35 mouse cellular contexts compared by ENCODE assay signal in genomic region chr4:108436225-108436624, GRCm38 (mm10). TPM values are rescaled to one million over a fixed set of nuclear protein-coding genes. Genes with fewer than 3 reads are reported as not detected.
DNase-seq lines count a peak whose midpoint lies in the region; ATAC-seq and TF ChIP-seq lines count a peak whose summit lies in the region.
"Had no signal": no experiment of that assay in that cellular context is flagged by ENCODE, and none has a peak within 500 bp of the region (broad histone marks: within the 10 kb centered on the region; RNA-seq: fewer than 3 reads in every experiment).

No protein-coding gene starts in this region.

- WGBS in liver, embryonic 15.5 days (ENCODE audit: insufficient replicate concordance) = 70% methylated on average over 1 of the region's 1 CpGs
- WGBS in liver, embryonic 12.5 days (ENCODE audit: insufficient replicate concordance) = 83% methylated on average over 1 of the region's 1 CpGs
- 61% methylated on average over 1 of the region's 1 CpGs for WGBS in stomach, embryonic 14.5 days
- WGBS in stomach, postnatal 0 days = 83% methylated on average over 1 of the region's 1 CpGs
- 53% methylated on average over 1 of the region's 1 CpGs for WGBS in liver, embryonic 16.5 days (ENCODE audit: insufficient replicate concordance)

- TF ChIP-seq EP300 in stomach, postnatal 0 days (optimal IDR thresholded peaks at IDR 0.05) = no peak

- H3K9ac ChIP-seq in liver, embryonic 15.5 days = no peak overlapping the region
- no peak overlapping the region for H3K9ac ChIP-seq in liver, embryonic 12.5 days
- no peak overlapping the region for H3K9ac ChIP-seq in stomach, embryonic 14.5 days (replicated peaks; ENCODE audit: low read depth, low read length)
- no peak overlapping the region for H3K9ac ChIP-seq in stomach, postnatal 0 days (ENCODE audit: low read length)
- no peak overlapping the region for H3K9ac ChIP-seq in liver, embryonic 16.5 days (ENCODE audit: low read depth, low read length)
- H3K9ac ChIP-seq: heart, embryonic 15.5 days; hindbrain, embryonic 12.5 days; intestine, embryonic 15.5 days; neural tube, embryonic 12.5 days had no signal

- no peak overlapping the region; the same call in 1 of the 2 replicates for H3K27ac ChIP-seq in liver, embryonic 15.5 days (replicated peaks)
- no peak overlapping the region for H3K27ac ChIP-seq in liver, embryonic 12.5 days
- H3K27ac ChIP-seq in stomach, embryonic 14.5 days (ENCODE audit: low read length) = no peak overlapping the region
- no peak overlapping the region for H3K27ac ChIP-seq in stomach, postnatal 0 days (replicated peaks)
- H3K27ac ChIP-seq in liver, embryonic 16.5 days (ENCODE audit: low read length) = peak overlapping the region; percentile 56
- H3K27ac ChIP-seq: gastrocnemius, adult 2 months; heart, embryonic 15.5 days; hindbrain, embryonic 12.5 days; hindbrain, postnatal 0 days; intestine, embryonic 15.5 days; layer of hippocampus, adult 2 months; midbrain, embryonic 10.5 days; neural tube, embryonic 12.5 days had no signal

- no peak for DNase-seq in stomach, postnatal 0 days (ENCODE audit: low spot score)
- DNase-seq in layer of hippocampus, adult 9-10 months (ENCODE audit: low spot score) = no peak
- no peak for DNase-seq in layer of hippocampus, postnatal 14 days (ENCODE audit: low spot score in 2 of 2)
- DNase-seq: adrenal gland, postnatal 25 days; B cell, adult 2 months; cerebellum, adult 11-12 months; cerebellum, postnatal 10 days; gastrocnemius, adult 2 months; gastrocnemius, postnatal 36 days; heart, postnatal 36 days; kidney, adult 2 months; kidney, postnatal 36 days; layer of hippocampus, postnatal 36 days; lung, postnatal 14 days; thymus, adult 18-20 months; thymus, postnatal 25 days had no signal

- H3K4me3 ChIP-seq in liver, embryonic 15.5 days (replicated peaks) = no peak overlapping the region
- no peak overlapping the region for H3K4me3 ChIP-seq in liver, embryonic 12.5 days
- no peak overlapping the region for H3K4me3 ChIP-seq in stomach, embryonic 14.5 days (ENCODE audit: low read depth, low read length)
- no peak overlapping the region for H3K4me3 ChIP-seq in stomach, postnatal 0 days (ENCODE audit: low read depth, low read length)
- no peak overlapping the region for H3K4me3 ChIP-seq in liver, embryonic 16.5 days (ENCODE audit: low read depth, low read length)
- H3K4me3 ChIP-seq: erythroblast, embryonic 14.5 days; gastrocnemius, adult 2 months; heart, embryonic 15.5 days; hindbrain, embryonic 12.5 days; intestine, embryonic 15.5 days; layer of hippocampus, adult 2 months; midbrain, embryonic 10.5 days; myocyte; neural tube, embryonic 12.5 days had no signal

- H3K9me3 ChIP-seq in liver, embryonic 15.5 days (replicated peaks) = no peaks in the 10 kb centered on the region
- no peaks in the 10 kb centered on the region for H3K9me3 ChIP-seq in liver, embryonic 12.5 days (replicated peaks)
- no peaks in the 10 kb centered on the region for H3K9me3 ChIP-seq in stomach, embryonic 14.5 days (ENCODE audit: control insufficient read depth, low read depth, low read length)
- H3K9me3 ChIP-seq in stomach, postnatal 0 days (ENCODE audit: control insufficient read depth, low read length) = no peaks in the 10 kb centered on the region
- no peaks in the 10 kb centered on the region for H3K9me3 ChIP-seq in liver, embryonic 16.5 days (replicated peaks; ENCODE audit: control insufficient read depth, low read length)
- H3K9me3 ChIP-seq: heart, embryonic 15.5 days; hindbrain, embryonic 12.5 days; intestine, embryonic 15.5 days; midbrain, embryonic 10.5 days; neural tube, embryonic 12.5 days had no signal

- 0 out of 2 replicates have a peak, but pooled peaks cover 13% of the 10 kb centered on the region for H3K4me1 ChIP-seq in liver, embryonic 15.5 days (replicated peaks)
- H3K4me1 ChIP-seq in liver, embryonic 12.5 days = 0 out of 2 replicates have a peak, but pooled peaks cover 12% of the 10 kb centered on the region
- peaks cover 21% of the 10 kb centered on the region; the same call in 1 of the 2 replicates for H3K4me1 ChIP-seq in stomach, embryonic 14.5 days (ENCODE audit: control insufficient read depth, insufficient read depth, low read length)
- no peaks in the 10 kb centered on the region for H3K4me1 ChIP-seq in stomach, postnatal 0 days (replicated peaks; ENCODE audit: control insufficient read depth, insufficient read depth)
- H3K4me1 ChIP-seq in liver, embryonic 16.5 days (ENCODE audit: control insufficient read depth, low read depth, low read length) = no peaks in the 10 kb centered on the region; the same call in 1 of the 2 replicates

- peaks cover 17% of the 10 kb centered on the region; the same call in 1 of the 2 replicates for H3K27me3 ChIP-seq in liver, embryonic 15.5 days
- peaks cover 16% of the 10 kb centered on the region for H3K27me3 ChIP-seq in liver, embryonic 12.5 days (replicated peaks)
- no peaks in the 10 kb centered on the region for H3K27me3 ChIP-seq in stomach, embryonic 14.5 days (ENCODE audit: control insufficient read depth, insufficient read depth, low read length)
- no peaks in the 10 kb centered on the region for H3K27me3 ChIP-seq in stomach, postnatal 0 days (ENCODE audit: control insufficient read depth, insufficient read depth, low read length)
- peaks cover 7% of the 10 kb centered on the region for H3K27me3 ChIP-seq in liver, embryonic 16.5 days (ENCODE audit: control insufficient read depth, insufficient read depth, low read depth, low read length)
- H3K27me3 ChIP-seq: heart, embryonic 15.5 days; hindbrain, embryonic 12.5 days; intestine, embryonic 15.5 days; neural tube, embryonic 12.5 days had no signal

- H3K4me2 ChIP-seq in liver, embryonic 15.5 days = 0 out of 2 replicates have a peak overlapping the region, but pooled peaks have one; percentile 5
- no peak overlapping the region for H3K4me2 ChIP-seq in liver, embryonic 12.5 days
- no peak overlapping the region for H3K4me2 ChIP-seq in stomach, embryonic 14.5 days (replicated peaks; ENCODE audit: low read depth, low read length)
- H3K4me2 ChIP-seq in stomach, postnatal 0 days (replicated peaks; ENCODE audit: low read depth) = no peak overlapping the region
- H3K4me2 ChIP-seq in liver, embryonic 16.5 days (ENCODE audit: low read depth, low read length) = no peak overlapping the region
- H3K4me2 ChIP-seq: heart, embryonic 15.5 days; hindbrain, embryonic 12.5 days; intestine, embryonic 15.5 days; neural tube, embryonic 12.5 days had no signal

- no peak for TF ChIP-seq CTCF in stomach, postnatal 0 days (IDR thresholded peaks at IDR 0.05; ENCODE audit: low read depth)

- H3K36me3 ChIP-seq in liver, embryonic 15.5 days (replicated peaks) = no peaks in the 10 kb centered on the region
- no peaks in the 10 kb centered on the region for H3K36me3 ChIP-seq in liver, embryonic 12.5 days
- no peaks in the 10 kb centered on the region for H3K36me3 ChIP-seq in stomach, embryonic 14.5 days (ENCODE audit: control insufficient read depth, insufficient read depth, low read length)
- no peaks in the 10 kb centered on the region for H3K36me3 ChIP-seq in stomach, postnatal 0 days (ENCODE audit: control insufficient read depth, insufficient read depth, low read length)
- H3K36me3 ChIP-seq in liver, embryonic 16.5 days (ENCODE audit: control insufficient read depth, insufficient read depth) = no peaks in the 10 kb centered on the region
- H3K36me3 ChIP-seq: heart, embryonic 15.5 days; hindbrain, embryonic 12.5 days; intestine, embryonic 15.5 days; midbrain, embryonic 10.5 days; neural tube, embryonic 12.5 days had no signal

- ATAC-seq in liver, embryonic 15.5 days (ENCODE audit: insufficient read depth) = peak; percentile 41; the same call in 1 of the 2 replicates
- ATAC-seq in liver, embryonic 12.5 days = no peak
- 0 out of 2 replicates have a peak, but pooled peaks have one; percentile 34 for ATAC-seq in stomach, embryonic 14.5 days (ENCODE audit: insufficient number of reproducible peaks, insufficient read depth, low FRiP score, low read depth)
- ATAC-seq in stomach, postnatal 0 days (ENCODE audit: low FRiP score, low TSS enrichment) = no peak
- peak; percentile 65 for ATAC-seq in liver, embryonic 16.5 days (ENCODE audit: low read depth)
- ATAC-seq: forebrain, embryonic 16.5 days; hindbrain, postnatal 0 days; intestine, embryonic 15.5 days; midbrain, embryonic 16.5 days had no signal

RNA-seq across cellular contexts. Expression of gene Tut4, which starts 23.0 kb away (rescaled TPM):
- polyA plus RNA-seq in liver, embryonic 15.5 days (2015; fragmentation: Nextera tagmentation; extraction: Ambion mirVana) = 16.4 and 17.6 TPM in 2 replicates
- polyA plus RNA-seq in liver, embryonic 12.5 days (2016; fragmentation: Nextera tagmentation; extraction: Ambion mirVana) = 25.2 and 29.0 TPM in 2 replicates
- 84.6 and 94.5 TPM in 2 replicates for polyA plus RNA-seq in stomach, embryonic 14.5 days (2014; fragmentation: Nextera tagmentation; extraction: Ambion mirVana)
- 29.4 and 33.8 TPM in 2 replicates for polyA plus RNA-seq in stomach, postnatal 0 days (2015; fragmentation: Nextera tagmentation; extraction: Ambion mirVana)
- polyA plus RNA-seq in liver, embryonic 16.5 days (2015; fragmentation: Nextera tagmentation; extraction: Ambion mirVana) = 17.1 and 17.9 TPM in 2 replicates
- 10 to 100 TPM; 40.3 to 41.3 TPM for total RNA-seq in layer of hippocampus, postnatal 14 days (2021)

RNA-seq across cellular contexts. Expression of gene Gpx7, which starts 29.5 kb away (rescaled TPM):
- polyA plus RNA-seq in liver, embryonic 15.5 days (2015; fragmentation: Nextera tagmentation; extraction: Ambion mirVana) = 9.7 and 10.1 TPM in 2 replicates
- polyA plus RNA-seq in liver, embryonic 12.5 days (2016; fragmentation: Nextera tagmentation; extraction: Ambion mirVana) = 12.3 and 13.6 TPM in 2 replicates
- 65.4 and 65.8 TPM in 2 replicates for polyA plus RNA-seq in stomach, embryonic 14.5 days (2014; fragmentation: Nextera tagmentation; extraction: Ambion mirVana)
- 34.5 and 35.5 TPM in 2 replicates for polyA plus RNA-seq in stomach, postnatal 0 days (2015; fragmentation: Nextera tagmentation; extraction: Ambion mirVana)
- polyA plus RNA-seq in liver, embryonic 16.5 days (2015; fragmentation: Nextera tagmentation; extraction: Ambion mirVana) = 9.5 and 10.4 TPM in 2 replicates
- total RNA-seq in layer of hippocampus, postnatal 14 days (2021) = 1 to 10 TPM; 7.4 to 8.0 TPM
- polyA plus RNA-seq: erythroblast, embryonic 14.5 days had no signal

RNA-seq across cellular contexts. Expression of gene Shisal2a, which starts 53.1 kb away (rescaled TPM):
- polyA plus RNA-seq in liver, embryonic 15.5 days (2015; fragmentation: Nextera tagmentation; extraction: Ambion mirVana) = 0.26 and 0.35 TPM in 2 replicates
- 0.32 TPM in 1 of 2 replicates, not detected in the other for polyA plus RNA-seq in liver, embryonic 12.5 days (2016; fragmentation: Nextera tagmentation; extraction: Ambion mirVana)
- 2.0 and 2.8 TPM in 2 replicates for polyA plus RNA-seq in stomach, embryonic 14.5 days (2014; fragmentation: Nextera tagmentation; extraction: Ambion mirVana)
- 4.5 and 4.9 TPM in 2 replicates for polyA plus RNA-seq in stomach, postnatal 0 days (2015; fragmentation: Nextera tagmentation; extraction: Ambion mirVana)
- polyA plus RNA-seq in liver, embryonic 16.5 days (2015; fragmentation: Nextera tagmentation; extraction: Ambion mirVana) = 0.15 and 0.16 TPM in 2 replicates
- not detected for total RNA-seq in layer of hippocampus, postnatal 14 days (2021)
- total RNA-seq: common myeloid progenitor, adult 5-6 weeks; gastrocnemius, adult 2 months; gastrocnemius, postnatal 36 days; heart, adult 8-10 months; heart, postnatal 36 days; layer of hippocampus, adult 2 months; layer of hippocampus, postnatal 36 days; left cerebral cortex, postnatal 10 days; megakaryocyte progenitor cell, adult 5-6 weeks had no signal
- polyA plus RNA-seq: erythroblast, embryonic 14.5 days had no signal

Comparison
In these comparisons a context has a peak if more than half of its experiments do, and no peak if none do; other contexts are left out.
1. ATAC-seq: peak in liver, embryonic 15.5 days (single experiment), stomach, embryonic 14.5 days (single experiment) and liver, embryonic 16.5 days (single experiment); none in liver, embryonic 12.5 days (single experiment) and stomach, postnatal 0 days (single experiment).